Mouse (Mus musculus) hindbrain, embryonic 16.5 days (tissue): ENCODE measurements around the gene Xkr8. TPM values are rescaled to one million over a fixed set of nuclear protein-coding genes. Genes with fewer than 3 reads are reported as not detected.
A peak's percentile ranks its signal among the peaks of the same experiment; 100 is the strongest.

Experiments
- ATAC-seq: fragments of 200-750 bp; cut with Nextera tagmentation; 2 replicates; pipeline ENCODE4 v1.8.0; 2017; ENCODE audit warnings: moderate TSS enrichment, moderate library complexity
- H3K27ac ChIP-seq: fragments of 300-500 bp; sonication (generic); 2 replicates; pipeline ENCODE4 v1.5.1; 2014; ENCODE audit warnings: low read depth, mild to moderate bottlenecking, control low read depth, low read length, moderate library complexity
- H3K27me3 ChIP-seq: fragments of 300-500 bp; sonication (generic); replicated peaks from 2 replicates; pipeline ENCODE4 v1.6.1; 2014; ENCODE audit warnings: low read length; ENCODE audit not compliant: control insufficient read depth, insufficient read depth
- H3K36me3 ChIP-seq: fragments of 300-500 bp; sonication (generic); 2 replicates; pipeline ENCODE4 v1.6.1; 2014; ENCODE audit warnings: mild to moderate bottlenecking, low read length, moderate library complexity, mixed read lengths; ENCODE audit not compliant: control insufficient read depth, insufficient read depth
- H3K4me1 ChIP-seq: fragments of 300-500 bp; sonication (generic); 2 replicates; pipeline ENCODE4 v1.6.1; 2014; ENCODE audit warnings: low read depth, low read length; ENCODE audit not compliant: control insufficient read depth, insufficient read depth
- H3K4me2 ChIP-seq: fragments of 300-500 bp; sonication (generic); 2 replicates; pipeline ENCODE4 v1.6.1; 2014; ENCODE audit warnings: mild to moderate bottlenecking, low read length, control low read depth, moderate library complexity
- H3K4me3 ChIP-seq: fragments of 300-500 bp; sonication (generic); 2 replicates; pipeline ENCODE4 v1.5.1; 2014; ENCODE audit warnings: mild to moderate bottlenecking, low read length, control low read depth, moderate library complexity
- H3K9ac ChIP-seq: fragments of 300-500 bp; sonication (generic); 2 replicates; pipeline ENCODE4 v1.6.1; 2014; ENCODE audit warnings: low read depth, mild to moderate bottlenecking, control low read depth, low read length, moderate library complexity
- H3K9me3 ChIP-seq: fragments of 300-500 bp; sonication (generic); 2 replicates; pipeline ENCODE4 v1.6.1; 2014; ENCODE audit warnings: mild to moderate bottlenecking, low read length, moderate library complexity; ENCODE audit not compliant: control insufficient read depth
- WGBS: fragments of 180-500 bp; shearing (Covaris S2); extraction: QIAGEN DNeasy Blood & Tissue Kit; methylation state at CpG from one replicate; pipeline ENCODE4 v1.1.7; 2014; 5-methylcytosine and 5-hydroxymethylcytosine counted together
- polyA plus RNA-seq: library from polyadenylated mRNA; unstranded; fragments of >200 nt; fragmentation: Nextera tagmentation; extraction: Ambion mirVana; gene quantifications from 2 replicates; pipeline ENCODE4 v1.2.1, GENCODE M21; 2015

The Xkr8 gene
- polyA plus RNA-seq, 1 experiment from 2014 or later: 6.4 TPM

DNA sequence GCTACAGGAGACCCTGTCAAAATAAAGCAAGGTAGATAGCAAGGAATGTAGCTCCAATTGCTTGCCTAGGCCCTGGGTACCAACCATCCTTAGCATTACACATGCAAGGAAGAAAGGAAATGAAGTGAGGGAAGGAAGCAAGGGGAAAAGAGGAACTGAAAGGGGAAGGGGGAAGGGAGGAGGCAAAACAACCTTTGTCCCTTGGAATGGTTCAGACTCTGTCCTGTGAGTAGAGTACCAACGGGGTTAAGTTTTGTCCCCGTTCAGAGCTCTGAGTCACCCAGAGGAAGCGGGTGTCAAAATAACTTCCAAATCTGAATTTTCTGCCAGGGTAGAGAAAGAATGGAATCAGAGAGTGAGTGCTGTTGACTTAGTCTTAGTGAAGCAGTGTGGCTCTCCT is 27.9 kb upstream of the Xkr8 start:
- Histone ChIP-seq H3K36me3 (no peaks in the 10 kb centered on the region), H3K27me3 (0 out of 2 replicates have a peak, but pooled peaks cover 5% of the 10 kb centered on the region), H3K4me1 (peaks cover 4% of the 10 kb centered on the region; the same call in 1 of the 2 replicates), H3K4me3 (no peak overlapping the region), H3K9ac (no peak overlapping the region), H3K27ac (no peak overlapping the region), H3K4me2 (no peak overlapping the region), H3K9me3 (no peaks in the 10 kb centered on the region)
- ATAC-seq: no peak
- WGBS: 74% methylated on average over 3 of the region's 3 CpGs

DNA sequence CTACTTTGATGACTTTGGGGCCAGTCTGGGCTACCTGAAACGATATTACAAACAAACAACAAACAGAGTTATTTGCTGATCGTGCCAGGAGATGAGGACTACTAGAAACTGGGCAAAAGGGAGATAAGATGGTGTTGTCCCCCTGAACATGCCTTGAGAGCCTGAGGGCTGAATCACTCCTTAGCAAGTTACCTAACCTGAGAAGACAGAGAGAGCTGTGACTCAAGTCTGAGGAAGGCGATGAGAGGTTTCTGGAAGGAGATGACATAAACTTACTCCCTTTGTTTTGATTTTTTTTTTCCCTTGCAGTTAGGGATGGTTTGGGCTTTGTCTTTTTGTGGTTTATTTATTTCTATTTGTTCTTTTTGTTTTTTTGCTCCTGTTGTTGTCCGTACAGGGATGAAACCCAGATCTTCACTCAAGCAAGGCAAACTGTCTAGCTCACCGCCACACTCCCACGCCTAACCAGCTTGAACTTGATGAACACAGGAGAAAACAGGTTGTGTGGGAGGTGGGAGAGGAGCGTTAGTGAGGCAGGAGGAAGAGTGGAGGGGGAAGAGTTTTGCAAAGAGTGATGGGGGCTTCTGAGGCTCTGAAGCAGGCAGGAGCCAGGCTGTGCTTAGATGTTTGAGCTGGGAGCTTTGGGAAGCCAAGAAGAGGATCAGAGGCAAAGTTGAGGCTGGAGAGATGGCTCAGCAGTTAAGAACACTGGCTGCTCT is 25.4 kb upstream of the Xkr8 start:
- 84% methylated on average over 7 of the region's 7 CpGs for WGBS
- H3K36me3 ChIP-seq: no peaks in the 10 kb centered on the region
- H3K4me1 ChIP-seq: peaks cover 4% of the 10 kb centered on the region; the same call in 1 of the 2 replicates
- H3K9ac ChIP-seq: no peak overlapping the region
- no peak overlapping the region for H3K27ac ChIP-seq
- ATAC-seq: no peak
- no peak overlapping the region; the same call in 1 of the 2 replicates for H3K4me2 ChIP-seq
- H3K27me3 ChIP-seq: 0 out of 2 replicates have a peak, but pooled peaks cover 5% of the 10 kb centered on the region
- H3K9me3 ChIP-seq: no peaks in the 10 kb centered on the region
- H3K4me3 ChIP-seq: no peak overlapping the region

DNA sequence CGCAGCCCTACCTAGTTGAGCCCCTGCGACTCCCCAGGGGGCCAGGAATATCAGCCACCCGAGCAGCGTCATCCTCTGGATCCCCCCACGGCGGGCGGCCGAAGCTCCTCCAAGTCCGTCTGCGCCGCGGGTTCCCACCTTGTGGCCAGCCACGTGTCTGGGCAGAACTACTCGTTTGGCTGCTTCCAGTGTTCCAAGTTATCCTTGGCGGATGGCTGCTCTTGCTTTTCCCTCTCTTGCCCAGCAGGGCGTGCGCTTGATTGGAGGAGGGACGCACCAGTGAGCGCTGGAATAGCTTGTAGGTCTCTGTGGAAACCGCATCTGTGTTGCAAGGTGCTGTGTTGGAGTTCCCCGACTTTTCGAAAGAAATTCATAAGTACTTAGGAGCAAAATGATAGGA is 24.6 kb upstream of the Xkr8 start, which contains the start of gene Smpdl3b:
Gene Smpdl3b (minus strand): TSS at position 279 of the 400 bp plus-strand sequence.
- H3K9ac ChIP-seq: peak within 1 kb of the TSS; percentile 52
- 0 out of 2 replicates have a peak, but pooled peaks cover 5% of the 10 kb centered on the region for H3K27me3 ChIP-seq
- H3K27ac ChIP-seq: no peak within 1 kb of the TSS
- under 1% methylated on average over 22 of the region's 22 CpGs for WGBS
- H3K9me3 ChIP-seq: no peaks in the 10 kb centered on the region
- peak; percentile 86 for ATAC-seq
- peak within 1 kb of the TSS; percentile 90 for H3K4me2 ChIP-seq
- H3K4me3 ChIP-seq: peak within 1 kb of the TSS; percentile 45
- no peaks in the 10 kb centered on the region for H3K36me3 ChIP-seq
- H3K4me1 ChIP-seq: peaks cover 4% of the 10 kb centered on the region; the same call in 1 of the 2 replicates

DNA sequence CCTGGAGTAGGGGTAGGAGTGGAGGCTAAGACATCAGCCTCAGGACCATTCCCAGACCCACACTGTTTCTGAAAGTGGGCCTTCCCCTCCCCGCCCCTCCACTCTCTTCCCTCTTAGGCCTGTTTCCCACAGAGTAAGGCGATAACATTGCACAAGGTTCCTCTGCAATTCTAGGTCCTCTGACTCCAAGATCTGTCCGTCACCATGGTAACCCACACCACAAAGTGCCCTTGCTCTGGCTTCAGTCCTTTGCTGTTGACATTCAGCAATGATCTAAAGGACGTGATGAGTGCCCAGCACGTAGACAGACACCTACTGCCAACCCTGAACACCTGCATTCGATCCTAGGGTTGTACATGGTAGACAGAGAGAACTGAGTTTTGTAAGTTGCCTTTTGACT is 20.6 kb upstream of the Xkr8 start:
- WGBS: 72% methylated on average over 6 of the region's 6 CpGs
- Histone ChIP-seq H3K27ac (no peak overlapping the region), H3K4me2 (no peak overlapping the region), H3K27me3 (0 out of 2 replicates have a peak, but pooled peaks cover 5% of the 10 kb centered on the region), H3K9me3 (no peaks in the 10 kb centered on the region), H3K4me1 (peaks cover 4% of the 10 kb centered on the region; the same call in 1 of the 2 replicates), H3K9ac (no peak overlapping the region; the same call in 1 of the 2 replicates), H3K4me3 (no peak overlapping the region), H3K36me3 (no peaks in the 10 kb centered on the region)
- no peak for ATAC-seq

DNA sequence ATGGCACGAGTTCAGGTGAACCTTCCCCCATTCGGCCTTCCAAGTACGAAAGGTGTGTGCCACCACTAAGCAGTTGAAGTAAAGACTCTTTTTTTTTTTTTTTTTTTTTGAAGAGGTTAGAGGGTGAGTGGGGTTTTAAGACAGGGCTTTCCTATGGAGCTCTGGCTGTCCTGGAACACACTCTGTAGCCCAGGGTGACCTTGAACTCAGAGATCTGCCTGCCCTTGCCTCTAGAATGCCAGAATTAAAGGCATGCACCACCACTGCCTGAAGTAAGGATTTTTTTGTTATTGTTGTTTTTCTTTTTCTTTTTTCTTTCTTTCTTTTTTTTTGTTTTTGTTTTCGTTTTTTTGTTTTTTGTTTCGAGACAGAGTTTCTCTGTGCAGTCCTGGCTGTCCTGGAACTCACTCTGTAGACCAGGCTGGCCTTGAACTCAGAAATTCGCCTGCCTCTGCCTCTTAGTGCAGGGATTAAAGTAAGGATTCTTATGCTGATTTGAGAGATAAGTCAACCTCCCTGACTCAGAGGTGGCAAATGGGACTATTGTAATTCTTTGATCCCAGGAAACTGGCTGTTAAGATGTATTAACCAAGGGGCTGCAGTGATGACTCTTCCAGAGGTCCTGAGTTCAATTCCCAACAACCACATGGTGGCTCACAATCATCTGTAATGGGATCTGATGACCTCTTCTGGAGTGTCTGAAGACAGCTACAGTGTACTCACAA is 17.1 kb upstream of the Xkr8 start:
- Histone ChIP-seq H3K36me3 (no peaks in the 10 kb centered on the region), H3K4me3 (no peak overlapping the region)
- no peak for ATAC-seq

DNA sequence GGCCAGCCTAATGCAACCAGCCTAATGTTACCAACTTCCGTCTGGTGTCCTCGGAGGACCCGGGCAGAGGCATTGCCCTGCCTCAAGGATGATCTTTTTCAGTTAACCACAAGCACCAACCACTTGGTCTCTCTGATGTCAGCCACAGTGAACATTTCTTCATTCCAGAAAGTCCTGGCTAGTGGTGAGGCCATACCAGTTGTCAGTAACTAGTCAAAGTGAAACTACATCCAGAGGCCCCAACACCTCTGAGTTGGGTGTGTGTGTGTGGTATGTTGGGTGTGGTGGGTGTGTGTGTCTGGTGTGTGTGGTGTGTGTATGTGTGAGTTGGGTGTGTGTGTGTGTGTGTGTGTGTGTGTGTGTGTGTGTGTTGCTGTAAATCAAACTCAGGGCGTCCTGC is 16.4 kb upstream of the Xkr8 start:
- Histone ChIP-seq H3K4me1 (peaks cover 7% of the 10 kb centered on the region), H3K27ac (no peak overlapping the region), H3K4me2 (no peak overlapping the region), H3K9me3 (no peaks in the 10 kb centered on the region), H3K9ac (no peak overlapping the region), H3K36me3 (no peaks in the 10 kb centered on the region), H3K27me3 (no peaks in the 10 kb centered on the region), H3K4me3 (no peak overlapping the region)
- no peak for ATAC-seq
- WGBS: 94% methylated on average over 4 of the region's 4 CpGs

More for the DNA sequence above, 17.1 kb upstream of the Xkr8 start:
- H3K4me1 ChIP-seq: peaks cover under 1% of the 10 kb centered on the region; the same call in 1 of the 2 replicates
- WGBS: 88% methylated on average over 6 of the region's 6 CpGs
- no peaks in the 10 kb centered on the region for H3K9me3 ChIP-seq
- no peak overlapping the region for H3K4me2 ChIP-seq
- H3K9ac ChIP-seq: no peak overlapping the region
- H3K27ac ChIP-seq: no peak overlapping the region
- H3K27me3 ChIP-seq: no peaks in the 10 kb centered on the region

DNA sequence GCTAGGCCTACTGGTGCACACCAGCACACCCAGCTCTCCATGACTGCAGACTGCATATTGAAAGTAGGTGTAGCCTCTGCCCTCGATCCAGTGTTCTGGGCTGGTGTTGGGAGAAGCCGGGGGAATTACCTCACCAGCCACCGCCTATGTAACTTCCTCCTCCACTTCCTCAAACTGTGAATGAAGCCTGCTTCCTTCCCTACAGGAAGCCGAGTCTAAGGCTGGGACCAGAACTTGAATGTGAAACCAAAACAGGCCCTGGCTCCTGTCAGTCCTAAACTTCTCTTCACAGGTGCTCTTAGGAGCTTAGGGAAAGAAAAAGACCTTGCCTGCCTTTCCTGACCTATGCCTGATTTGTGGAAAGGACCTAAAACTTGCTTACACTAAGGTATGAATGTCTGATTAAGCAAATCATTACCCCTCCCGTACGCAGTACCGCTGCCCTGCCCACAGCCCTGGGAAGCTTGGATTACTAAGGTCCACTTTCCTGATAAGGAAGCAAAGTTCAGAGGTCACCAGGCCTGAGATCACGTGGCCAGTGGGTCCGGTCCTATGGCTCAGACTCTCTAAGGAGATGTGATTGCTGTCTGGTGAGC is 15.4 kb upstream of the Xkr8 start:
- Histone ChIP-seq H3K9me3 (no peaks in the 10 kb centered on the region), H3K27me3 (no peaks in the 10 kb centered on the region), H3K27ac (no peak overlapping the region), H3K4me3 (no peak overlapping the region), H3K9ac (no peak overlapping the region), H3K4me2 (no peak overlapping the region), H3K36me3 (no peaks in the 10 kb centered on the region), H3K4me1 (peaks cover 9% of the 10 kb centered on the region)
- 68% methylated on average over 9 of the region's 9 CpGs for WGBS
- ATAC-seq: no peak

GRCm38 (mm10) chr4:132746911-132747517 is 14.7 kb upstream of the Xkr8 start:
- 87% methylated on average over 9 of the region's 9 CpGs for WGBS
- no peak overlapping the region for H3K27ac ChIP-seq
- ATAC-seq: no peak

More at GRCm38 (mm10) chr4:132746911-132747517, 14.7 kb upstream of the Xkr8 start:
- no peak overlapping the region for H3K4me2 ChIP-seq
- H3K4me3 ChIP-seq: no peak overlapping the region
- H3K27me3 ChIP-seq: no peaks in the 10 kb centered on the region
- no peaks in the 10 kb centered on the region for H3K9me3 ChIP-seq
- H3K4me1 ChIP-seq: peaks cover 9% of the 10 kb centered on the region
- no peaks in the 10 kb centered on the region for H3K36me3 ChIP-seq
- H3K9ac ChIP-seq: no peak overlapping the region
